Mouse (Mus musculus): ENCODE results near the gene Ephx3.
A peak's percentile ranks its signal among the peaks of the same experiment; 100 is the strongest.

Ephx3 gene

GRCm38 (mm10) chr17:32172485-32172884, 16.9 kb downstream of the Ephx3 start:
- no peak for DNase-seq

- no peak for DNase-seq
Observed at GRCm38 (mm10) chr17:32169518-32170225, 19.7 kb downstream of the Ephx3 start.

DNA sequence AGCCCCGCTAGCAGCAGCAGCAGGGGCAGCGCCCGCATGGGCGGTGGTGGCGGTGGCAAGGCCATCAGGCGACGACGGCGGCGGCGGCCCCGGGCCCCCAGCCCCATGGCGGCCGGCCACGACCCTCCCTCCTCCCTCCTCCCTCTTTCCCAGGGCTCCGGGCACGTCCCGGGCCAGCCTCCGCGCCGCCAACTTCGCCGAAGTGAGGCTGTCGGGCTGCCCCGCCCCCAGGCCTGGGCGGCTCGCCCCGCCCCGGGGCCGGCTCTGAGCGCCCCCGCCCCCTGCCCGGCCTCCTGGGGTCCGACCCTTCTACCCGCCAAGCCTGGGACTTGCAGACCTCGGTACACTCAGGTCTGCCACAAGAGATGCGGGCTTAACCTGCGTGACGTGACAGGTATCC, 22.7 kb downstream of the Ephx3 start, which contains the start of gene Notch3:
Gene Notch3 (minus strand): TSS at position 166 of the 400 bp plus-strand sequence.
- DNase-seq, result no peak

- no peak for DNase-seq
Observed at GRCm38 (mm10) chr17:32165803-32166595, 23.4 kb downstream of the Ephx3 start.

DNA sequence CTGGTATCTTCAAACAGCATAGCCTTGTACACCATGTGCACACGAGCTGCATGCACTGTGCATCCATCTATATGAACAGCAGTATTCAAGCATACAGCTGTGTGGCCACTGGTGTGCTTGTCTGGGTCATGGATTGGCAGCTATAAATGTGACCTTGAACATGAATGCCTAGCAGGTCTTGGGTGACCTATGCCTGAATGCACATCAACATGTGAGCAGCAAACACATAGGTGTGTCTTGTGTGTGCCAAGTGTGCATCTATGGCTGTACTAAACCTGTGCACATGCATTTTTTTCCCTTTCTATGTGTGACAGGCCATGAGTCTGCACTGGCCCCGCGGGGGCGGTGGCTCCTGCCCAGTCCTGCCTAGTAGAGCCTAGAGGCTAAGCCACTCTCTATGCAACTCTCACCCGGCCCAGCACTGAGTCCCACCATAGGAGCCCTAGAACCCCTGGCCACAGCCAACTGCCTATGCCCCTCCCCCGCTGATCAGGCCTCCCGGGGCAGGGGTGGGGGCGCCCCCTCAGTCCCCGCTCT, 24.0 kb downstream of the Ephx3 start:
- DNase-seq, result no peak

GRCm38 (mm10) chr17:32164780-32165179, 24.6 kb downstream of the Ephx3 start:
- DNase-seq, result no peak

- no peak for DNase-seq
Observed at GRCm38 (mm10) chr17:32163910-32164650, 25.3 kb downstream of the Ephx3 start.

- peak; percentile 52 for DNase-seq
Observed at GRCm38 (mm10) chr17:32162112-32162850, 27.1 kb downstream of the Ephx3 start.

GRCm38 (mm10) chr17:32160882-32161281, 28.5 kb downstream of the Ephx3 start:
- DNase-seq, result no peak

DNA sequence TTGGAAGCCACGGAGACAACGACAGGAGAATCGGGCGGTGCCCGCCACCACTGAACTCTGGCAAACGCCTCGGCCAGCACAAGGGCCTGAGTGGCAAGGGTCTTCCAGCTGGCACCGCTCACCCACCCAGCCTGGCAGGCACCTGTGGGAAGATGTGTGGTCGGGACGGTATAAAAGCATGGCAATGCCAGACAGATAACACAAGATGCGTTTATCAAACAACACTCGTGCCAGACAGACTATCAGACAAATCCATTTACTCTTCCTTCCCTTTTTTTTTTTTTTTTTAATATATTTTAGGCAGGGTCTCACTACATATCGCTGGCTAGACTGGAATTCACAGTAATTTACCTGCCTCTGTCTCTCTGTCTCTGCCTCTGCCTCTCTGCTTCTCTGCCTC, 30.5 kb downstream of the Ephx3 start:
- no peak for DNase-seq

- no peak for DNase-seq
Observed at GRCm38 (mm10) chr17:32146718-32147117, 42.6 kb downstream of the Ephx3 start.

DNA sequence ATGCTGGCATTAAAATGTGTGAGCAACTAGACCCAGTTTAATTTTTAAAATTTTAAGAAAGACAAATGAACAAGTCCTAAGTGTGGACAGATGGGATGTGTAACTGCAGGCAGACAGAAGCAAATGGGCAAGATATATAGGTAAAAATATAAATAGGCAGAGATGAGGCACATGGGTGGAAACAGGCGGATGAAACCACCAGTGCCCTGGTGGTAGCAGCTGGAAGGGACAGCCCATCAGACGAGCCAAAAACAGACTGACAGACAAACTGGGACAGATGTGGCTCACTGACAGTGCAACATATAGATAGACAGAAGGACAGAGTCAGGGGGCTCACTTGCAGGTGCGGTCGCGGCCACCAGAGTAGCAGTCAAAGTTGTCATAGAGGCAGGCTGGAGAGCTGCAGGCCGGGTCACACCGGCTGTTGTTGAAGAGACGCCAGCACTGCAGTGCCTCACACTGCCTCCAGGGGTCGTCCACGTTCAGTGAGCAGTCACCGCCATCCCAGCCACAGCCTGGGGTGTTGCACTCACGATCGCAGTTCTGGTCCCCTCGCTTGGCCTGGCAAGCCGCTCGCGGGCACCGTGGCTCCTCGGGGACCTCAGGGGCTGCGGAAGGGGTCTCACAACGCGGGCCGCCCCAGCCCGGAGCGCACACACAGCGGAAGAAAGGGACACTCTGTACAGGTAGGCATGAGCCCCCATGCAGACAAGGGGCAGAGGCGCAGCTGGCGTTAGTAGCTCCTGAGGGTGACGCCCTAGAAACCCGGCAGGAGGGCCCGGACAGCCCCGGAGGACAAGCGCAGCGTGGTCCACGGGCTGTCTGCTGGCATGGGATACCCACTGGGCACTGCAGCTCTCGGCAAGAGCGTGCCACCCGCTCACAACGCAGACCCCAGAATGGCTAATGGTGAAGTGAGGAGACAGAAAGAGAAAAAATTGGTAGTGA, 46.2 kb downstream of the Ephx3 start:
- peak; percentile 88 for DNase-seq

- DNase-seq, result no peak
Observed at GRCm38 (mm10) chr17:32142234-32142633, 47.1 kb downstream of the Ephx3 start.

Data from kidney, adult 9 months (tissue).